Mouse (Mus musculus) myocyte (in vitro differentiated cells): ENCODE data around the gene Tmigd1. TPM values are rescaled to one million over a fixed set of nuclear protein-coding genes. Genes with fewer than 3 reads are reported as not detected.
"Not testable (repeated sequence)": the region's sequence is repeated elsewhere in the genome, so short reads cannot be mapped to it uniquely, and the experiment has no call there.

Source experiments
- H3K27me3 ChIP-seq: one replicate; pipeline ENCODE4 v1.6.1; 2011; ENCODE audit not compliant: control insufficient read depth, insufficient read depth, insufficient read length
- H3K36me3 ChIP-seq: one replicate; pipeline ENCODE4 v1.6.1; 2011; ENCODE audit not compliant: control insufficient read depth, insufficient read depth
- H3K4me2 ChIP-seq: one replicate; pipeline ENCODE4 v1.6.1; 2011; ENCODE audit warnings: low read depth, control low read depth
- H3K4me3 ChIP-seq: one replicate; pipeline ENCODE4 v1.5.1; 2011; ENCODE audit warnings: mild to moderate bottlenecking, control low read depth, moderate library complexity
- H3K79me2 ChIP-seq: one replicate; pipeline ENCODE4 v1.6.1; 2011; ENCODE audit not compliant: control insufficient read depth, insufficient read depth
- H3ac ChIP-seq: one replicate; pipeline ENCODE4 v1.6.1; 2011; ENCODE audit not compliant: control insufficient read depth, insufficient read length
- CEBPB ChIP-seq: IDR thresholded peaks from 2 replicates; pipeline ENCODE4 v1.6.1; 2011; ENCODE audit warnings: mild to moderate bottlenecking, moderate library complexity; ENCODE audit not compliant: poor library complexity, insufficient read depth, severe bottlenecking
- E2F4 ChIP-seq: IDR thresholded peaks from one replicate; pipeline ENCODE4 v1.6.1; 2011; ENCODE audit warnings: mild to moderate bottlenecking, control low read depth, moderate library complexity; ENCODE audit not compliant: insufficient read depth
- MAX ChIP-seq: IDR thresholded peaks from one replicate; pipeline ENCODE4 v1.6.1; 2011; ENCODE audit warnings: low read depth, mild to moderate bottlenecking, control low read depth
- MYOD1 ChIP-seq, 3 experiments: IDR thresholded peaks; one replicate each; pipeline ENCODE4 v1.6.1; 2011; ENCODE audit warnings: control low read depth in 2 of 3, low read depth in 2 of 3, mild to moderate bottlenecking in 2 of 3, moderate library complexity in 1 of 3; ENCODE audit not compliant: insufficient read length in 2 of 3, control insufficient read depth in 1 of 3
- MYOG ChIP-seq, 3 experiments: IDR thresholded peaks; one replicate each; pipeline ENCODE4 v1.6.1; 2011; ENCODE audit warnings: control low read depth in 2 of 3, low read depth in 2 of 3, mild to moderate bottlenecking in 2 of 3; ENCODE audit not compliant: insufficient read length in 2 of 3, control insufficient read depth in 1 of 3, insufficient read depth in 1 of 3
- POLR2A ChIP-seq: IDR thresholded peaks from one replicate; pipeline ENCODE4 v1.6.1; 2011; ENCODE audit warnings: low read depth, mild to moderate bottlenecking, control low read depth, moderate library complexity; ENCODE audit not compliant: insufficient read length
- POLR2AphosphoS2 ChIP-seq: IDR thresholded peaks from one replicate; pipeline ENCODE4 v1.6.1; 2011; ENCODE audit warnings: low read depth, control low read depth; ENCODE audit not compliant: insufficient read length
- REST ChIP-seq: IDR thresholded peaks from one replicate; pipeline ENCODE4 v1.6.1; 2011; ENCODE audit warnings: mild to moderate bottlenecking, control low read depth, moderate library complexity; ENCODE audit not compliant: insufficient read depth, insufficient read length
- SRF ChIP-seq: IDR thresholded peaks from one replicate; pipeline ENCODE4 v1.6.1; 2011; ENCODE audit warnings: low read depth; ENCODE audit not compliant: control insufficient read depth, insufficient read length
- TCF12 ChIP-seq: IDR thresholded peaks from one replicate; pipeline ENCODE4 v1.6.1; 2011; ENCODE audit warnings: mild to moderate bottlenecking, control low read depth; ENCODE audit not compliant: poor library complexity, insufficient read depth, severe bottlenecking
- TCF3 ChIP-seq: IDR thresholded peaks from one replicate; pipeline ENCODE4 v1.6.1; 2011; ENCODE audit warnings: low read depth, control low read depth; ENCODE audit not compliant: insufficient read length
- USF1 ChIP-seq: IDR thresholded peaks from one replicate; pipeline ENCODE4 v1.6.1; 2011; ENCODE audit warnings: low read depth, mild to moderate bottlenecking, control low read depth, moderate library complexity
- polyA plus RNA-seq: library from polyadenylated mRNA; unstranded; fragments of >200 nt; fragmentation: generic; extraction: Trizol; gene quantifications from one replicate; pipeline ENCODE4 v1.2.1, GENCODE M21; 2012; ENCODE audit warnings: missing spikeins

Tmigd1 gene
- polyA plus RNA-seq, 1 experiment, result not detected

DNA sequence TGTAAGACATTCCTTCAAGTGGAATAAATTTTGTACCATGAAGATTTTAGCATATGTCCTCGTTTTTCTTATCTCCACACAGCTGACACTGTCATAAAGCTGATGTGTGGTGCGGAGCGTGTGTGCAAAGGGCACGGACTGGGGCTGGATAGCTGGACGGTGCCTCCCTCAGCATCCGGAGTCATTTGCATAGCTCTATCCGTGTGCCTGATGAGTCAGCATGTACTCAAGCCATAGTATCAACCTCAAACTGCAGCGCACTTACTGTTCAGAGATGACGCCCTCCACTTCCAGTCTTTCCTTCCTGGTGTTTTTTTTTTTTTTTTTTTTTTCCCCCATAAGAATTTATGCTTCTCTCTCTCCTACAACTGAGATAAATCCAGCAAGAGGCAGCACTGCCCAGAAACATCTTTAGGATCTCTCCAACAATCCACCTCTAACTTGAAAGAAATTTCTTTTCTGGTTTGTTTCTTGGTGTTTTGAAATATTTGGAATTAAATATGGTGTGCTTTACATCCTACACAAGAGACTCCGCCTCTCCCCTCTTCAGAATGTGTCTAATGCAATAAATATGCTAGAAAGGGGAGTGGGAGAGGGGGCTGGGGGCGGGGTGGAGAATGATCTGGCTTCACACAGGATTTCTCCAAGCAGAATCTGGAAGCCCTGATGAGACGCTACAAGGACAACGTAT is 14.7 kb downstream of the Tmigd1 start:
- TF ChIP-seq POLR2AphosphoS2 (no peak), E2F4 (no peak), TCF3 (no peak), MYOD1 (IDR thresholded peaks at IDR 0.05; ENCODE audit: control insufficient read depth in 1 of 3, insufficient read length in 2 of 3, low read depth in 2 of 3) (no peak), POLR2A (no peak), USF1 (no peak), SRF (no peak), CEBPB (no peak), TCF12 (no peak), REST (no peak), MYOG (IDR thresholded peaks at IDR 0.05; ENCODE audit: control insufficient read depth in 1 of 3, insufficient read depth in 1 of 3, insufficient read length in 2 of 3, low read depth in 2 of 3) (no peak), MAX (no peak)
- Histone ChIP-seq H3K4me2 (peak overlapping the region; percentile 68), H3K27me3 (no peaks in the 10 kb centered on the region)

DNA sequence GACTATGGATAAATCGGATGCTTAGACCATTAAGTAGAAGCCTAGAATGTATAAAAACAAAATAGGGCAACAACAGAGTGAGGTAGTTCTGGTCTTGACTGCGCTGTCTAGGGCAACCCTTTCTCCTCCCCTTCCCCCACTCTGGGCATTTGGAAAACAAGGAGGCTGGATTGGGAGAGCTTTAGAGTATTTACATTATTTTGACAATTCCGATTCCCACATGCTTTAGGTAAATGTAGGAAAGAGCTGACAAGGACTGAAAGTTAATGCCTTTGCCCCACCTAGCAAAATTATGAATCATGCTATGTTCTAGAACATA is 15.2 kb downstream of the Tmigd1 start:
- TF ChIP-seq POLR2A (no peak), TCF3 (no peak), MYOG (IDR thresholded peaks at IDR 0.05; ENCODE audit: control insufficient read depth in 1 of 3, insufficient read depth in 1 of 3, insufficient read length in 2 of 3, low read depth in 2 of 3) (no peak), CEBPB (no peak), REST (no peak), POLR2AphosphoS2 (no peak), SRF (no peak), USF1 (no peak), TCF12 (no peak)
- H3K4me2 ChIP-seq, result peak overlapping the region; percentile 68
- H3K79me2 ChIP-seq, result no peaks in the 10 kb centered on the region

More for the DNA sequence above, 14.7 kb downstream of the Tmigd1 start:
- Histone ChIP-seq H3K36me3 (no peaks in the 10 kb centered on the region), H3ac (no peak overlapping the region), H3K79me2 (no peaks in the 10 kb centered on the region), H3K4me3 (no peak overlapping the region)

DNA sequence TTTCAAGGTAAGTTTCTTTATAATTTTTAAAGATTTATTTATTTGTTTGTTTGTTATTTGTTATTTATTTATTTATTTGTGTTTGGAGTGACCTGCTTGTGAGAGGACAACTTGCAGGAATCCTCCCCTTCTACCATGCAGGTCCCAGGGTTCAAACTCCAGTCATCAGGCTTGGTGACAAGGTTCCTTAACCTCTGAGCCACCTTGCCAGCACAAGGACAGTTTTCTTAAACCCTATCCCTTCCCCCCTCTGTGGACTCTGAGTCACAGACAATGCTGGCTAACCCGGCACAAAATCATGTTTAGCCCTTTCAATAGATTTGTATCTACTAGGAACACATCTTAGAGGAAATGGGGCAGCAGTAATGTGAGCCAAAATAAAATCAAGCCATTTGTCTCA is 18.6 kb downstream of the Tmigd1 start:
- no peaks in the 10 kb centered on the region for H3K79me2 ChIP-seq
- H3K4me2 ChIP-seq, result no peak overlapping the region
- TF ChIP-seq USF1 (no peak), MYOG (IDR thresholded peaks at IDR 0.05; ENCODE audit: control insufficient read depth in 1 of 3, insufficient read depth in 1 of 3, insufficient read length in 2 of 3, low read depth in 2 of 3) (no peak), CEBPB (no peak), POLR2AphosphoS2 (no peak), POLR2A (no peak), MAX (no peak), REST (no peak), E2F4 (no peak), MYOD1 (IDR thresholded peaks at IDR 0.05; ENCODE audit: control insufficient read depth in 1 of 3, insufficient read length in 2 of 3, low read depth in 2 of 3) (no peak), TCF3 (no peak), SRF (no peak)
- no peak overlapping the region for H3ac ChIP-seq
- H3K4me3 ChIP-seq, result no peak overlapping the region
- no peaks in the 10 kb centered on the region for H3K27me3 ChIP-seq
- H3K36me3 ChIP-seq, result no peaks in the 10 kb centered on the region

More for the DNA sequence above, 15.2 kb downstream of the Tmigd1 start:
- Histone ChIP-seq H3K27me3 (no peaks in the 10 kb centered on the region), H3K36me3 (no peaks in the 10 kb centered on the region), H3ac (no peak overlapping the region), H3K4me3 (no peak overlapping the region)

DNA sequence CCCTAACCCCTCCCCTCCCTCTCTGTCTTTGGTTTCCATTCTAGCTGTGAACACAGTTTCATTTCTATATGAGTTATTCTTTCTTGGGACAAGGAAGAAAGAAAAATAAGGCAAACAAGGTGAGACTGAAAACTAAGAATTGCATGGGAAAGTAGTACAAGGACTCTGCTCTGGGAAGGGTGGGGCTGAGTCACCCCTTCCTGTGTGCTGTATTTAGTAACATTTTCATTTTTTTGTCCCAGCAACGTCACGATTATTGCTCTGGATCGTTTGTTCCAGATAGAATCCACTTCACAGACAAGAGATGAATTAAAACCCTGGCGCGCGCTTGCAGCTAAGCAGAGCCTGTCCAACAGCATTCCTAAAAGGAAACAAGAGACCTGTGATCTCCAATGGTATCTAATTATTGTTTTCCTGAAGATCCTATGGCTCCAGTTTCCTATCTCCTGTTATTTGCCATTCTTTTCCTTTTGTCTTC is 22.8 kb downstream of the Tmigd1 start, which contains the start of gene Blmh:
Gene Blmh, plus strand, starts transcription at position 51 of the 478 bp plus-strand sequence.
- peak within 1 kb of the TSS; percentile 50 for H3K4me2 ChIP-seq

DNA sequence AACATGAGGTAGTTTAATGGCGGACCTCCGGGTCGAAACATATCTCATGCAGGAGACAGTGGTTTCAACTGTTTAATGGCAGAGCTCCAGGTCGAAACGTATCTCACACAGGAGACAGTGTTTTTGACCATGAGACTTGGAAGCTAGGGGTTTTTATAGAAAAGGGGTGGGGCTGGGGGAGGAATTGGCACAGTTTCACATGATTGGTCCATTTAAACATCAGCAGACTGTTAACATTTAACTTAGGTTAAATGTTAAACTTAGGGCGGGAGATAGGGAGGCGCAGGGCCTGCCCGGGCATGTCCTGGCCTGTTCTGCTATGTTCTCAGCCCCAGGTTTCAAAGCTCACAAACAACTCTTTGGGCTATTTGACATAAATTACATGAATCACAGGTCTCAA is 26.6 kb downstream of the Tmigd1 start:
- H3K4me2 ChIP-seq, H3K36me3 ChIP-seq, H3K27me3 ChIP-seq, H3K79me2 ChIP-seq, H3K4me3 ChIP-seq, H3ac ChIP-seq: not testable (repeated sequence)

More for the DNA sequence above, 22.8 kb downstream of the Tmigd1 start, which contains the start of gene Blmh:
- TF ChIP-seq POLR2AphosphoS2 (no peak), CEBPB (no peak), SRF (no peak), E2F4 (no peak), TCF12 (no peak), MYOD1 (IDR thresholded peaks at IDR 0.05; ENCODE audit: control insufficient read depth in 1 of 3, insufficient read length in 2 of 3, low read depth in 2 of 3) (no peak), POLR2A (no peak), TCF3 (no peak)
- Histone ChIP-seq H3K4me3 (no peak within 1 kb of the TSS), H3K27me3 (no peaks in the 10 kb centered on the region), H3K79me2 (no peaks in the 10 kb centered on the region), H3K36me3 (no peaks in the 10 kb centered on the region), H3ac (no peak within 1 kb of the TSS)
